Mouse (Mus musculus) limb, embryonic 14.5 days (tissue): ENCODE results near the gene Wdr90. TPM values are rescaled to one million over a fixed set of nuclear protein-coding genes. Genes with fewer than 3 reads are reported as not detected.
"Not testable (repeated sequence)": the region's sequence is repeated elsewhere in the genome, so short reads cannot be mapped to it uniquely, and the experiment has no call there.

Experiments used
- ATAC-seq: fragments of 200-750 bp; cut with Nextera tagmentation; 2 replicates; pipeline ENCODE4 v1.8.0; 2017; ENCODE audit warnings: low read depth, moderate number of reproducible peaks, moderate TSS enrichment; ENCODE audit not compliant: low FRiP score
- DNase-seq: peaks from one replicate; pipeline ENCODE4 v3.0.0-alpha.2; 2015; ENCODE audit warnings: low spot score
- H3K27ac ChIP-seq: fragments of 300-500 bp; sonication (generic); replicated peaks from 2 replicates; pipeline ENCODE4 v1.5.1; 2014; ENCODE audit warnings: low read depth, mild to moderate bottlenecking, low read length, moderate library complexity, mixed read lengths
- H3K27me3 ChIP-seq: fragments of 300-500 bp; sonication (generic); 2 replicates; pipeline ENCODE4 v1.6.1; 2014; ENCODE audit warnings: low read length, mixed read lengths; ENCODE audit not compliant: control insufficient read depth, insufficient read depth
- H3K36me3 ChIP-seq: fragments of 300-500 bp; sonication (generic); 2 replicates; pipeline ENCODE4 v1.6.1; 2014; ENCODE audit warnings: mild to moderate bottlenecking, low read length, moderate library complexity, mixed read lengths; ENCODE audit not compliant: control insufficient read depth, insufficient read depth
- H3K4me1 ChIP-seq: fragments of 300-500 bp; sonication (generic); 2 replicates; pipeline ENCODE4 v1.6.1; 2014; ENCODE audit warnings: antibody characterized with exemption, low read length, mixed read lengths; ENCODE audit not compliant: control insufficient read depth, insufficient read depth
- H3K4me2 ChIP-seq: fragments of 300-500 bp; sonication (generic); replicated peaks from 2 replicates; pipeline ENCODE4 v1.6.1; 2014; ENCODE audit warnings: low read depth, mild to moderate bottlenecking, low read length, moderate library complexity; ENCODE audit not compliant: severe bottlenecking
- H3K4me3 ChIP-seq: fragments of 300-500 bp; sonication (generic); replicated peaks from 2 replicates; pipeline ENCODE4 v1.5.1; 2014; ENCODE audit warnings: low read length
- H3K9ac ChIP-seq: fragments of 300-500 bp; sonication (generic); 2 replicates; pipeline ENCODE4 v1.6.1; 2014; ENCODE audit warnings: mild to moderate bottlenecking, low read depth, low read length, moderate library complexity; ENCODE audit not compliant: severe bottlenecking
- H3K9me3 ChIP-seq: fragments of 300-500 bp; sonication (generic); 2 replicates; pipeline ENCODE4 v1.6.1; 2016; ENCODE audit warnings: low read length; ENCODE audit not compliant: control insufficient read depth
- POLR2A ChIP-seq: fragments of 200-500 bp; IDR thresholded peaks from 2 replicates; pipeline ENCODE4 v1.8.0; 2012; ENCODE audit warnings: inconsistent platforms, mild to moderate bottlenecking, moderate library complexity, borderline replicate concordance; ENCODE audit not compliant: insufficient read depth, insufficient read length; ENCODE audit errors: extremely low read depth
- WGBS: fragments of 180-500 bp; shearing (Covaris S2); extraction: QIAGEN DNeasy Blood & Tissue Kit; methylation state at CpG from one replicate; pipeline ENCODE4 v1.1.7; 2014; 5-methylcytosine and 5-hydroxymethylcytosine counted together
- polyA plus RNA-seq, 2 experiments: library from polyadenylated mRNA; depleted of rRNA in 1 of 2; stranded (reverse) in 1 of 2; unstranded in 1 of 2; fragments of >200 nt; fragmentation: Nextera tagmentation in 1 of 2; extraction: Ambion mirVana in 1 of 2; gene quantifications; 2 replicates each; pipeline versions ENCODE4 v1.2.1 to v1.2.3; 2012 to 2014

Wdr90 gene
- polyA plus RNA-seq, 2 experiments = 18.1 to 68.0 TPM

DNA sequence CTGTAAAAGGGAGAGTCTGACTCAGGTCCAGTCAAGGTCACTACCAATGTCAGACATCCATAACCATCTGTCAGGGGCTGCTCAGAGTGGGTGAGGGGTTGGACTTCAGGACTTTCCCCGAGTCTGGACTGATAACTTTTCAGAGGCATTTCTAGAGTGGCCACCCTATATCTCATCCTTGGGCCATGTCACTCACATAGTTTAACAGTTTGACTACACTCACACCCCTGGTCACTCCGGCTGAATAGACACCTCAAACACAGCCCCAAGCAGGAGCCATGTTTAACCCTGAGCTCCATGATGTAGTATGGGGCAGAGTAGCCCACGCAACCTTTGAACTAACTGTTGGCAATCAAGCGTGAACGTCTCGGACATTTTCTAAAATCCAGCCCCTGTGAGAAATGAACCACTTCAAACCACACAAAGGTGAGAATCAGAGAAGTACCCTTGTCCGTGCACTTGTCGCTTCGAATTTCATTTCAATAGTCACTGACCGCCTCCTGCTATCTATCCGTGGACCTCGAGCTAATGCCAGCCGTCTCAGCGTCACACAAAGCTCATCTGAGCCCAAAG lies 12.9 kb upstream of the Wdr90 start:
- ATAC-seq = no peak
- TF ChIP-seq POLR2A = no peak
- peaks cover 17% of the 10 kb centered on the region for H3K36me3 ChIP-seq
- H3K4me1 ChIP-seq = peaks cover 10% of the 10 kb centered on the region
- H3K9me3 ChIP-seq = no peaks in the 10 kb centered on the region
- no peaks in the 10 kb centered on the region for H3K27me3 ChIP-seq
- 7% methylated on average over 14 of the region's 14 CpGs for WGBS
- no peak for DNase-seq
- peak overlapping the region; percentile 76 for H3K27ac ChIP-seq
- peak overlapping the region; percentile 88 for H3K4me2 ChIP-seq
- peak overlapping the region; percentile 77 for H3K4me3 ChIP-seq
- peak overlapping the region; percentile 45 for H3K9ac ChIP-seq

DNA sequence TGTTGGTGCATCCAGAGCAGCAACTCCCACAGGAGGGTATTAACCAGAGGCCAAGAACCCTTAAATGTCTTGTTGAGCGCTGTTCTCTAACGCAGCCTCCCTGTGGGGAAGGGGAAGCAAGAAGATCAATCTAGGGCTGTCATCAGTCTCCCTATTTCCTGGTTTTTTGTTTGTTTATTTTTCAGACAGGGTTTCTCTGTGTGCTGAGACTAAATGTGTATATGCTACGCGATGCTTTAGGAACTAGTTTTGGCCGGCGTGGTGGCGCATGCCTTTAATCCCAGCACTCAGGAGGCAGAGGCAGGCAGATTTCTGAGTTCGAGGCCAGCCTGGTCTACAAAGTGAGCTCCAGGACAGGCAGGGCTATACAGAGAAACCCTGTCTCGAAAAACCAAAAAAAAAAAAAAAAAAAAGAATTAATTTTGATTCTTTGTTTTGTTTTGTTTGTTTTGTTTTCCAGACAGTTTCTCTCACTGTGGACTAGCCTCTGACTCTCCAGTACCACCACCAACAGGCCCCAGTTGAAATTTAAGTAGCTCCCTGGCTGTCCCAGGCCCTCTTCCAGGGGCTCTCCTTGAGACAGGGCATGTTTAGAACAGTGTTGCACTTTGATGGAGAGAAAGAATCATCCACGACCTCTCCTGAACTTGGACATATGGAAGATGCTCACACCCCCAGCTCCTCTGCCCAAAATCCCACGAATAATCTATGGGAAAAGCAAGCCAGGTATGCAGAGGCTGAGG lies 12.3 kb upstream of the Wdr90 start:
- DNase-seq (no peak), ATAC-seq (no peak)
- 79% methylated on average over 11 of the region's 11 CpGs for WGBS
- Histone ChIP-seq H3K4me3 (0 out of 2 replicates have a peak overlapping the region, but pooled peaks have one; percentile 77), H3K27ac (no peak overlapping the region), H3K9me3 (no peaks in the 10 kb centered on the region), H3K36me3 (peaks cover 11% of the 10 kb centered on the region), H3K4me2 (peak overlapping the region; percentile 88; the same call in 1 of the 2 replicates), H3K27me3 (no peaks in the 10 kb centered on the region), H3K9ac (no peak overlapping the region), H3K4me1 (peaks cover 15% of the 10 kb centered on the region)
- no peak for TF ChIP-seq POLR2A

DNA sequence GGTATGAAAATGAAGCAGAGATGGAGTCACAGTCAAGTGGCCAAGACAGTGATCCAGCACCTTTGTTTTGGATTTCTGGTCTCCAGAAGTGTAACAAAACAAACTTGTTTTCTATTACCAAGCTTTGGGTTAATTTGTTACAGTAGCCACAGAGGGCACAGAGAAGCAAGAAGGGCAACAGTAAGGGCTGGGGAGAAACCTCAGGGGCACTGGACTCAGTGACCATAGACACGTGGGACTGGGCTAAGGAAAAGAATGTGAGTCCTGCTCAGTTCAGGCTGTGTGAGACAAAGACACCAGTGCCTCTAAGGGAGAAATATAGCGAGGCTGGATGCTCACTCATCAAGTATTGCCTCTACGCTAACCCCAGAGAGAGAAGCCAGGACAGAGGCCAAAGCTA lies 11.4 kb upstream of the Wdr90 start:
- peaks cover 2% of the 10 kb centered on the region; the same call in 1 of the 2 replicates for H3K36me3 ChIP-seq
- no peaks in the 10 kb centered on the region for H3K9me3 ChIP-seq
- no peak for TF ChIP-seq POLR2A
- no peak overlapping the region for H3K4me2 ChIP-seq
- 80% methylated on average over 3 of the region's 3 CpGs for WGBS
- no peak overlapping the region for H3K9ac ChIP-seq
- DNase-seq (no peak), ATAC-seq (no peak)
- H3K4me1 ChIP-seq = peaks cover 18% of the 10 kb centered on the region
- H3K27ac ChIP-seq = no peak overlapping the region
- H3K4me3 ChIP-seq = no peak overlapping the region
- no peaks in the 10 kb centered on the region for H3K27me3 ChIP-seq

- not testable (repeated sequence) for ATAC-seq, H3K4me2 ChIP-seq, H3K9ac ChIP-seq, H3K9me3 ChIP-seq, H3K4me3 ChIP-seq, H3K27me3 ChIP-seq, H3K36me3 ChIP-seq, DNase-seq, H3K27ac ChIP-seq
- peaks cover 20% of the 10 kb centered on the region for H3K4me1 ChIP-seq
These were observed 10.3 kb upstream of the Wdr90 start for GRCm38 (mm10) chr17:25871566-25871965.

GRCm38 (mm10) chr17:25869954-25870353 lies 8.7 kb upstream of the Wdr90 start:
- 92% methylated on average over 2 of the region's 2 CpGs for WGBS
- no peaks in the 10 kb centered on the region for H3K27me3 ChIP-seq
- H3K27ac ChIP-seq = no peak overlapping the region

More at GRCm38 (mm10) chr17:25869954-25870353, 8.7 kb upstream of the Wdr90 start:
- no peak overlapping the region for H3K9ac ChIP-seq
- H3K4me3 ChIP-seq = no peak overlapping the region
- no peaks in the 10 kb centered on the region for H3K36me3 ChIP-seq
- ATAC-seq (no peak), DNase-seq (no peak)
- peaks cover 12% of the 10 kb centered on the region for H3K4me1 ChIP-seq
- H3K9me3 ChIP-seq = no peaks in the 10 kb centered on the region
- TF ChIP-seq POLR2A = no peak
- H3K4me2 ChIP-seq = no peak overlapping the region
